Mouse (Mus musculus): ENCODE data around the gene Hikeshi.

Gene Hikeshi

GRCm38 (mm10) chr7:89940571-89941463 lies at the start of gene Hikeshi:
Gene Hikeshi (minus strand): TSS chr7:89941204.
- peak; percentile 95 for DNase-seq (ENCODE audit: low spot score in 2 of 2)

GRCm38 (mm10) chr7:89984421-89984820 lies 43.4 kb upstream of the Hikeshi start:
- DNase-seq (ENCODE audit: low spot score in 2 of 2): no peak

GRCm38 (mm10) chr7:89983441-89983840 lies 42.4 kb upstream of the Hikeshi start:
- no peak for DNase-seq (ENCODE audit: low spot score in 2 of 2)

GRCm38 (mm10) chr7:89981557-89981956 lies 40.6 kb upstream of the Hikeshi start:
- DNase-seq (ENCODE audit: low spot score in 2 of 2): peak in 1 of 2 experiments; percentile 10

GRCm38 (mm10) chr7:89980485-89981422 lies 39.8 kb upstream of the Hikeshi start, which contains the start of gene Eed:
Gene Eed (minus strand): TSS chr7:89980983.
- DNase-seq (ENCODE audit: low spot score in 2 of 2): peak; percentile 93 to 95

- DNase-seq (ENCODE audit: low spot score in 2 of 2): no peak
These were observed 39.1 kb upstream of the Hikeshi start for GRCm38 (mm10) chr7:89980133-89980484.

- no peak for DNase-seq (ENCODE audit: low spot score in 2 of 2)
These were observed 38.6 kb upstream of the Hikeshi start for GRCm38 (mm10) chr7:89979432-89980130.

- no peak for DNase-seq (ENCODE audit: low spot score in 2 of 2)
These were observed 35.8 kb upstream of the Hikeshi start for GRCm38 (mm10) chr7:89976796-89977195.

- no peak for DNase-seq (ENCODE audit: low spot score in 2 of 2)
These were observed 34.6 kb upstream of the Hikeshi start for GRCm38 (mm10) chr7:89975571-89975970.

GRCm38 (mm10) chr7:89967235-89967634 lies 26.2 kb upstream of the Hikeshi start:
- DNase-seq (ENCODE audit: low spot score in 2 of 2): no peak

GRCm38 (mm10) chr7:89966771-89967170 lies 25.8 kb upstream of the Hikeshi start:
- no peak for DNase-seq (ENCODE audit: low spot score in 2 of 2)

- DNase-seq (ENCODE audit: low spot score in 2 of 2): no peak
These were observed 22.1 kb upstream of the Hikeshi start for GRCm38 (mm10) chr7:89963135-89963534.

GRCm38 (mm10) chr7:89957300-89957699 lies 16.3 kb upstream of the Hikeshi start:
- no peak for DNase-seq (ENCODE audit: low spot score in 2 of 2)

- DNase-seq (ENCODE audit: low spot score in 2 of 2): no peak
These were observed 13.3 kb upstream of the Hikeshi start for GRCm38 (mm10) chr7:89954261-89954660.

GRCm38 (mm10) chr7:89949403-89949802 lies 8.4 kb upstream of the Hikeshi start:
- DNase-seq (ENCODE audit: low spot score in 2 of 2): no peak

GRCm38 (mm10) chr7:89948026-89948425 lies 7.0 kb upstream of the Hikeshi start:
- DNase-seq (ENCODE audit: low spot score in 2 of 2): no peak

- DNase-seq (ENCODE audit: low spot score in 2 of 2): peak in 1 of 2 experiments; percentile 11
These were observed 1.3 kb downstream of the Hikeshi start for GRCm38 (mm10) chr7:89939497-89940353.

GRCm38 (mm10) chr7:89923441-89924180 lies 17.4 kb downstream of the Hikeshi start:
- DNase-seq (ENCODE audit: low spot score in 2 of 2): peak; percentile 57 to 64

- peak in 1 of 2 experiments; percentile 14 for DNase-seq (ENCODE audit: low spot score in 2 of 2)
These were observed 23.2 kb downstream of the Hikeshi start for GRCm38 (mm10) chr7:89917776-89918175.

GRCm38 (mm10) chr7:89916711-89917110 lies 24.3 kb downstream of the Hikeshi start:
- DNase-seq (ENCODE audit: low spot score in 2 of 2): no peak
